Mouse (Mus musculus) fat pad, adult 2 months (tissue): ENCODE measurements around the gene Olfr1261.

Experiments used
- DNase-seq: peaks from one replicate; pipeline ENCODE4 v3.0.0-alpha.2; 2011; ENCODE audit warnings: low read depth, low spot score; ENCODE audit errors: extremely low read depth

The Olfr1261 gene

DNA sequence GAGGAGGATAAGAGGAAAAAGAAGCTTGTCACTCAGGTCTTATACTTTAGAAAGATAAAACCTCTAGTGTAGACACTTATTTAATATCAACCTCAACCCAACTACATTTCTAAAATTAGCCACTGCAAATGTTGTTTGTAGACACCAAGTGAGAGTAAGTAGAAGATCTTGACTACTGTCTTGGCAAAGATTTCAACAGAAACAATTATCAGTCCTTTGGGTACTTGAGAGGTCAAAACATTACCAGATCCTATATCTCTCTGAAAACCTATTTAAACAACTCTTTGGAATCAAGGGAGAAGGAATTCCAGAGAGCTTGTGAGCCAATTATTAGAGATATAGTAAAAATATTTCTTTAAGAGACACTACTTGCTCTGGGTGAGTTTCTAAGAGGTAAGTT, at the start of gene Olfr1261:
Gene Olfr1261, plus strand, starts transcription at position 301 of the 400 bp plus-strand sequence.
- DNase-seq = no peak

DNA sequence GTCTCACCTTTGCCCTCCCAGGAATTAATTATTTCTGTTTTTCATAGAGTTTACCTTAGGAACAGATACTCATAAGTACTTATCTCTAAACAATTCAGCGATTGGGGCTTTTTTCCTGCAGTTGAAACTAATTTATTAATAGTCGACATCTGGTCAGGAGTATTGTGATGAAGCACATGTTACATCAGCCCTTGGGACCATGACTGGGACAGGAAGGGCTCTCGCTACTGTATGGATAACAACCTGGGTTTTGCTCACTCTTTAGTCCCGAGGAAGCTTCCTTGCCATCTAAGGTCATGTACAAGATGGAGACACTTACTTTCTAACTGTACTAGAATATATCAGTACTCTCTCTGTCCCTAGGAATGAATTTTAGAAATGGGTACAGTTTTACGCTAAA, 42.5 kb upstream of the Olfr1261 start, which contains the start of gene Olfr1259:
Gene Olfr1259, minus strand, starts transcription at position 101 of the 400 bp plus-strand sequence.
- no peak for DNase-seq

DNA sequence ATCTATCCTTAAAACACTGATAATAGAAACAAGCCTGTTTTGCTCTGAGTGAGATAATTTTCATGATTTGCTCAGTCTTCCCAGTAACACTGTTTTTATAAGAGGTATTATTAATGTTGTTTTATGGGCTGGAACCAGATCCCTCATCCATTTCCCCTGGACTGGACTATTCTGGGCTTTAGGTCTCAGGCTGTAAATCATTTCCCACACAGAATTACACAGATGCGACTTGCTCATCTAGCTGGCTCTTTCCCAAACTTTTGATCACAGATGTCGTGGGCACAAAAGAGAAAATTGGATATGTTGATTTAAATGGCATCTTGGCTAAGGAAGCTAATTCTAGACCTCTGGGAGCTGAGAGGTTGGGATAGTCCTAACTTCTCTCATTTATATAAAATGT, 16.8 kb upstream of the Olfr1261 start, which contains the start of gene Olfr1260:
Gene Olfr1260, plus strand, starts transcription at position 157 of the 400 bp plus-strand sequence.
- DNase-seq = no peak

DNA sequence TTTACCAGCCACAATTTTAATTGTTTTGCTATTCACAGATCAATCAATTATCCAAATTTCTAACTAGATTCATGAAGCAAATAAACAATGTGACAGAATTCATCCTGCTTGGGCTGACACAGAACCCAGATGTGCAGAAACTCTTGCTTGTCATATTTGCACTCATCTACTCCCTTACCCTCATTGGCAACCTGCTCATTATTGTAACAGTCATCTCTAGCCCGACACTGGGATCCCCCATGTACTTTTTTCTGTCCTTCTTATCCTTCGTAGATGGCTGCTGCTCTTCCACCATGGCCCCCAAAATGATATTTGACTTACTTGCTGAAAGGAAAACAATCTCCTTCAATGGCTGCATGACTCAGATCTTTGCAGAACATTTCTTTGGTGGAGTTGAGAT, 13.3 kb upstream of the Olfr1261 start:
- DNase-seq = no peak

DNA sequence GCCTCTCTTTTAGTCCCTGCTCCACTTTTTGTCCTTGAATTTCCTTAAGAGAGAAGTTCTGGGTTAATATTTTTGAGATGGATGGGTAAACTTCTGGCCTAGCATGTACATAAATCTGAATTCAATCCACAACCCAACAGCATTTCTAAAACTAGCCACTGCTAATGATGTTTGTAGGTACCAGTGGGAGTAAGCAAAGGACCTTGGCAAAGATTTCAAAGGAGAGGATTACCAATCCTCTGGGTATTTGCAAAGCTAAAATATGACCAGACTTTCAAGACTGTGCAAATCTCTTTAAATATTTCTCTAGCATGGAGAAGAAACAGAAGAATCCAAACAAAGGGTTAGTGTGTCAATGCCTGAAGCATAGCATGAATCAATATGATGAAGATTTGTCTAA, 8.8 kb downstream of the Olfr1261 start, which contains the start of gene Olfr1262:
Gene Olfr1262, plus strand, starts transcription at position 301 of the 400 bp plus-strand sequence.
- no peak for DNase-seq

DNA sequence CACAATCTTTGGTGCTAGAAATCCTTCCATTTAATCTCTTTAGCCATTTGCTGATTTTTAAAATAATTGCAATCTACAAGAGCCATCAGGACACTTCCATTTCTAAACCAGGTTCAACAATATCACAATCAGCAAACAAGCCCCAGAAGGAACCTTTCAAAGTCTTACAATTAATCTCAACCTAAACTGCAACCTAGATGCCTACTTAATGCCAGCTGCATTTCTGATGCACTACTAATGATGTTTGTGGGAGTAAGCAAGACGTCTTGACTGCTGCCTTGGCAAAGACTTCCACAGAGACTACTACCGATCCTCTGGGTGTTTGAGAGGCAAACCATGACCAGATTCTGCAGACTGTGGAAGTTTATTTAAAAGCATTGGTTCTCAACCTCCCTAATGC, 20.8 kb downstream of the Olfr1261 start, which contains the start of gene Olfr1263:
Gene Olfr1263, plus strand, starts transcription at position 301 of the 400 bp plus-strand sequence.
- no peak for DNase-seq

DNA sequence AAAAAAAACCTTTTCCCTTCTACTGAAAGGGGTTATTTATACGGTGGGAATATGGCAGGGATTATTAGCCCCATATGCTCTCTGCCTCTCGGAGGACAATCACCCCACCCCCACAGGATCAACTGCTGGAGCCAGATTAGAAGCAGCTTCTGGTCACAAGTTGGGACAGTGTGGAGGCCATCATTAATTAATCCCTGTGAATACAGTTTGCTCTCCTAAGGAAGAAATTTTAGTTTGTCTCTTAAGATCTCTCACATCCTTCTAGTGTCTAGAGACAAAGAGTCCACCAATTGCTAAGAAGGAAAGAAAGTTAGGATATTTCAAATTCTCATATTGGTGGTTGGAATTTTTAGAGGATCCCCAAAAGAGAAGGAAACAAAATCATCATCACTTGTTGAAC, 34.5 kb downstream of the Olfr1261 start, which contains the start of gene Olfr1264:
Gene Olfr1264, minus strand, starts transcription at position 101 of the 400 bp plus-strand sequence.
- DNase-seq = no peak

DNA sequence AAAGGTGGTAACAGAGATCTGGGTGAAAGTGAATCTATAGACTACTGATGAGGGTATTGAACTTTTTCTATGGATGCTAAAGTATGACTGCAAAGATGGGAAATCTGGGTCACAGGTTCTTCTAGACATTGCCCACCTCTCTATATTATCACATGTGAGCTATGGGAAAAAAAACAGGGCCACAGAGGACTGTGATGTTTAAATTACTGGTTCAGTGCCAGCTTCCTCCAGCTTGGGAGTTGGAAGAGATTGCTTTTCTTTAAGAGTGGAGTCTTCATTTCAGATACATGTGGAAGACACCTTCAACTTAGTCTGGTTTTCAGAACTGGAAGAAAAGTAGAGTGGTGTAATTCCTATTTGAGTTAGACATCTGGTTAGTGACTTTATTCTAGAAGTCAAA, 44.0 kb downstream of the Olfr1261 start, which contains the start of gene Olfr1265:
Gene Olfr1265, plus strand, starts transcription at position 301 of the 400 bp plus-strand sequence.
- DNase-seq = no peak
